Mouse (Mus musculus): ENCODE data around the gene Commd2.

GRCm38 (mm10) chr3:57626954-57627513 is 24.5 kb downstream of the Commd2 start:
- TF ChIP-seq CTCF (conservative IDR thresholded peaks at IDR 0.05; ENCODE audit: insufficient read depth, insufficient read length, low read depth, low read length), result no peak
- no peak for TF ChIP-seq POLR2A (IDR thresholded peaks at IDR 0.05; ENCODE audit: low read depth, low read length)

Data from kidney, adult 2 months (tissue).